Mouse (Mus musculus): ENCODE measurements at regions not wholly inside any gene's neighbourhood (a gene's known extent, or its start where the extent isn't known, plus 50 kb on each side); places are given as distances from the start of the nearest gene placed in this dataset.

DNA sequence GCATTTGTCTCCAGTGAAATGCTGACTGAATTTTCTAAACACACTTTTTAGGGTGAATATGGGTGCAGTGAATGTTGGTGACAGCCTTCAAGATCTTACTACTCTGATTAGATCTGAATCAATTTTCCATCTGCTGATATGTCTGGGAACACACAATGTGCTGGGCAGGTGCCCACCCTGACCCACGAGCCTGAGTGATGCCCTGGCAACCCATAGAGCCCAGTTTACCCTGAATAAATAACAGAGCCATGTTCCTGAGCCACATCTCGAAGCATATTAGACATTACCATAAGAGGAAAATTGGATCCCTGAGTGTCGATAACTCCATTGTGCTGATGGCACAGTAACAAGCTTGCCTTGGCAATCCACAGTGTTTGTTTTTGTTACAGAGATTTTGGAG, 644.9 kb downstream of the Nedd1 start:
- whole genome bisulfite sequencing: 74% methylated on average over 3 of the region's 3 CpGs

DNA sequence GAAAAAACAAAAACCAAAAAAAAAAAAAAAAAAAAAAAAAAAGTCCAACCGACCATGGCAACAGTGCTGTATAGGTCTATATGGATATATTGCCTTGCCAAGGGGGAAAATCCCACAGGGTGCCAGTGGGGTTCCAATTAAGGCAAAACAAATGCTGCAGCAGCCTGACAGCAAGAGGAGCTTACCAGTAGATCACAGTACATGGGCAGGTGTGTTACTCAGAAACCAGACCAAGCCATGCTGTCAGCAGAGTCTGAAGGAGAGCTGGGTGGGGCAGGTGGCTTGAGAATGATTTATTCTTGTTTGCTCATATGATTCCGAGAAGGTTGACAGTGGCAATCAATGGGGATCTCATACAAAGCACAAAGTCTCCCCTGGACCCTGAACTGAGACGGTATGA, 645.5 kb downstream of the Nedd1 start:
- Histone ChIP-seq H3K27me3 (ENCODE audit: control insufficient read depth, insufficient read depth, low read length) (no peaks in the 10 kb centered on the region), H3K4me3 (ENCODE audit: low read depth, low read length) (no peak overlapping the region), H3K4me1 (replicated peaks; ENCODE audit: control insufficient read depth, insufficient read depth, low read length) (peaks cover 22% of the 10 kb centered on the region; the same call in 1 of the 2 replicates), H3K27ac (ENCODE audit: low read depth, low read length) (peak overlapping the region; percentile 20; the same call in 1 of the 2 replicates), H3K9me3 (ENCODE audit: control insufficient read depth, low read length) (no peaks in the 10 kb centered on the region), H3K36me3 (ENCODE audit: control insufficient read depth, insufficient read depth, low read length) (peaks cover 2% of the 10 kb centered on the region; the same call in 1 of the 2 replicates), H3K4me2 (ENCODE audit: low read depth, low read length, severe bottlenecking) (no peak overlapping the region), H3K9ac (ENCODE audit: low read length) (0 out of 2 replicates have a peak overlapping the region, but pooled peaks have one; percentile 5)
- 16% methylated on average over 3 of the region's 3 CpGs for WGBS
- no peak for DNase-seq (ENCODE audit: low spot score)
- ATAC-seq (replicated peaks; ENCODE audit: low FRiP score): peak; percentile 48

More for the DNA sequence above, 644.9 kb downstream of the Nedd1 start:
- DNase-seq (ENCODE audit: low spot score): no peak
- Histone ChIP-seq H3K4me1 (replicated peaks; ENCODE audit: control insufficient read depth, insufficient read depth, low read length) (peaks cover 22% of the 10 kb centered on the region; the same call in 1 of the 2 replicates), H3K9ac (ENCODE audit: low read length) (0 out of 2 replicates have a peak overlapping the region, but pooled peaks have one; percentile 5), H3K36me3 (ENCODE audit: control insufficient read depth, insufficient read depth, low read length) (no peaks in the 10 kb centered on the region), H3K4me2 (ENCODE audit: low read depth, low read length, severe bottlenecking) (no peak overlapping the region), H3K4me3 (ENCODE audit: low read depth, low read length) (no peak overlapping the region), H3K27me3 (ENCODE audit: control insufficient read depth, insufficient read depth, low read length) (no peaks in the 10 kb centered on the region), H3K9me3 (ENCODE audit: control insufficient read depth, low read length) (no peaks in the 10 kb centered on the region), H3K27ac (ENCODE audit: low read depth, low read length) (peak overlapping the region; percentile 20; the same call in 1 of the 2 replicates)
- no peak for ATAC-seq (replicated peaks; ENCODE audit: low FRiP score)

- H3K9ac ChIP-seq (ENCODE audit: low read length): no peak overlapping the region
- no peaks in the 10 kb centered on the region for H3K27me3 ChIP-seq (ENCODE audit: control insufficient read depth, insufficient read depth, low read length)
- peak; percentile 63; the same call in 1 of the 2 replicates for ATAC-seq (replicated peaks; ENCODE audit: low FRiP score)
- no peak overlapping the region for H3K4me2 ChIP-seq (ENCODE audit: low read depth, low read length, severe bottlenecking)
- WGBS: 13% methylated on average over 8 of the region's 8 CpGs
- H3K4me1 ChIP-seq (replicated peaks; ENCODE audit: control insufficient read depth, insufficient read depth, low read length): peaks cover 18% of the 10 kb centered on the region; the same call in 1 of the 2 replicates
- H3K9me3 ChIP-seq (ENCODE audit: control insufficient read depth, low read length): no peaks in the 10 kb centered on the region
- no peak for DNase-seq (ENCODE audit: low spot score)
- H3K36me3 ChIP-seq (ENCODE audit: control insufficient read depth, insufficient read depth, low read length): peaks cover 2% of the 10 kb centered on the region; the same call in 1 of the 2 replicates
- no peak overlapping the region for H3K4me3 ChIP-seq (ENCODE audit: low read depth, low read length)
- H3K27ac ChIP-seq (ENCODE audit: low read depth, low read length): peak overlapping the region; percentile 13; the same call in 1 of the 2 replicates
Measured at GRCm38 (mm10) chr10:92075469-92075868, 646.8 kb downstream of the Nedd1 start.

GRCm38 (mm10) chr10:92074698-92075394, 647.4 kb downstream of the Nedd1 start:
- DNase-seq (ENCODE audit: low spot score) (no peak), ATAC-seq (replicated peaks; ENCODE audit: low FRiP score) (no peak)
- no peaks in the 10 kb centered on the region for H3K27me3 ChIP-seq (ENCODE audit: control insufficient read depth, insufficient read depth, low read length)
- H3K4me3 ChIP-seq (ENCODE audit: low read depth, low read length): no peak overlapping the region
- H3K4me1 ChIP-seq (replicated peaks; ENCODE audit: control insufficient read depth, insufficient read depth, low read length): peaks cover 12% of the 10 kb centered on the region; the same call in 1 of the 2 replicates
- 74% methylated on average over 11 of the region's 11 CpGs for WGBS
- peaks cover 2% of the 10 kb centered on the region; the same call in 1 of the 2 replicates for H3K36me3 ChIP-seq (ENCODE audit: control insufficient read depth, insufficient read depth, low read length)
- no peak overlapping the region for H3K9ac ChIP-seq (ENCODE audit: low read length)
- H3K27ac ChIP-seq (ENCODE audit: low read depth, low read length): peak overlapping the region; percentile 8; the same call in 1 of the 2 replicates
- H3K9me3 ChIP-seq (ENCODE audit: control insufficient read depth, low read length): no peaks in the 10 kb centered on the region
- no peak overlapping the region for H3K4me2 ChIP-seq (ENCODE audit: low read depth, low read length, severe bottlenecking)

- no peaks in the 10 kb centered on the region for H3K27me3 ChIP-seq (ENCODE audit: control insufficient read depth, insufficient read depth, low read length)
- H3K4me2 ChIP-seq (ENCODE audit: low read depth, low read length, severe bottlenecking): no peak overlapping the region
- peaks cover 2% of the 10 kb centered on the region; the same call in 1 of the 2 replicates for H3K36me3 ChIP-seq (ENCODE audit: control insufficient read depth, insufficient read depth, low read length)
- WGBS: 22% methylated on average over 5 of the region's 5 CpGs
- peaks cover 12% of the 10 kb centered on the region; the same call in 1 of the 2 replicates for H3K4me1 ChIP-seq (replicated peaks; ENCODE audit: control insufficient read depth, insufficient read depth, low read length)
- no peak overlapping the region for H3K9ac ChIP-seq (ENCODE audit: low read length)
- ATAC-seq (replicated peaks; ENCODE audit: low FRiP score) (0 out of 2 replicates have a peak, but pooled peaks have one; percentile 22), DNase-seq (ENCODE audit: low spot score) (no peak)
- H3K4me3 ChIP-seq (ENCODE audit: low read depth, low read length): no peak overlapping the region
- H3K9me3 ChIP-seq (ENCODE audit: control insufficient read depth, low read length): no peaks in the 10 kb centered on the region
- H3K27ac ChIP-seq (ENCODE audit: low read depth, low read length): no peak overlapping the region
Measured at GRCm38 (mm10) chr10:92073873-92074390, 648.3 kb downstream of the Nedd1 start.

GRCm38 (mm10) chr10:92044783-92045182, 677.4 kb downstream of the Nedd1 start:
- H3K27me3 ChIP-seq (ENCODE audit: control insufficient read depth, insufficient read depth, low read length): no peaks in the 10 kb centered on the region
- H3K4me3 ChIP-seq (ENCODE audit: low read depth, low read length): no peak overlapping the region
- H3K9ac ChIP-seq (ENCODE audit: low read length): no peak overlapping the region
- H3K4me2 ChIP-seq (ENCODE audit: low read depth, low read length, severe bottlenecking): no peak overlapping the region
- ATAC-seq (replicated peaks; ENCODE audit: low FRiP score): no peak
- no peak for DNase-seq (ENCODE audit: low spot score)
- no peaks in the 10 kb centered on the region; the same call in 1 of the 2 replicates for H3K9me3 ChIP-seq (ENCODE audit: control insufficient read depth, low read length)
- H3K4me1 ChIP-seq (replicated peaks; ENCODE audit: control insufficient read depth, insufficient read depth, low read length): no peaks in the 10 kb centered on the region
- no peaks in the 10 kb centered on the region for H3K36me3 ChIP-seq (ENCODE audit: control insufficient read depth, insufficient read depth, low read length)
- H3K27ac ChIP-seq (ENCODE audit: low read depth, low read length): no peak overlapping the region

GRCm38 (mm10) chr10:92036176-92036575, 686.0 kb downstream of the Nedd1 start:
- H3K9me3 ChIP-seq (ENCODE audit: control insufficient read depth, low read length): no peaks in the 10 kb centered on the region
- no peak overlapping the region for H3K27ac ChIP-seq (ENCODE audit: low read depth, low read length)
- no peak overlapping the region for H3K4me3 ChIP-seq (ENCODE audit: low read depth, low read length)
- no peak for DNase-seq (ENCODE audit: low spot score)
- 38% methylated on average over 3 of the region's 3 CpGs for WGBS
- no peak for ATAC-seq (replicated peaks; ENCODE audit: low FRiP score)
- H3K9ac ChIP-seq (ENCODE audit: low read length): no peak overlapping the region
- H3K36me3 ChIP-seq (ENCODE audit: control insufficient read depth, insufficient read depth, low read length): no peaks in the 10 kb centered on the region
- H3K4me1 ChIP-seq (replicated peaks; ENCODE audit: control insufficient read depth, insufficient read depth, low read length): no peaks in the 10 kb centered on the region
- no peak overlapping the region for H3K4me2 ChIP-seq (ENCODE audit: low read depth, low read length, severe bottlenecking)
- no peaks in the 10 kb centered on the region for H3K27me3 ChIP-seq (ENCODE audit: control insufficient read depth, insufficient read depth, low read length)

GRCm38 (mm10) chr10:92030221-92030620, 692.0 kb downstream of the Nedd1 start:
- no peak overlapping the region for H3K4me3 ChIP-seq (ENCODE audit: low read depth, low read length)
- DNase-seq (ENCODE audit: low spot score) (no peak), ATAC-seq (replicated peaks; ENCODE audit: low FRiP score) (no peak)
- H3K27ac ChIP-seq (ENCODE audit: low read depth, low read length): no peak overlapping the region
- no peak overlapping the region for H3K4me2 ChIP-seq (ENCODE audit: low read depth, low read length, severe bottlenecking)
- no peaks in the 10 kb centered on the region for H3K36me3 ChIP-seq (ENCODE audit: control insufficient read depth, insufficient read depth, low read length)
- no peaks in the 10 kb centered on the region for H3K9me3 ChIP-seq (ENCODE audit: control insufficient read depth, low read length)
- 79% methylated on average over 4 of the region's 4 CpGs for WGBS
- H3K9ac ChIP-seq (ENCODE audit: low read length): no peak overlapping the region
- no peaks in the 10 kb centered on the region for H3K27me3 ChIP-seq (ENCODE audit: control insufficient read depth, insufficient read depth, low read length)
- H3K4me1 ChIP-seq (replicated peaks; ENCODE audit: control insufficient read depth, insufficient read depth, low read length): no peaks in the 10 kb centered on the region

Data from forebrain, embryonic 11.5 days (tissue).